Mouse (Mus musculus) kidney, adult 18-20 months (tissue): ENCODE results near the gene Txlng.
A peak's percentile ranks its signal among the peaks of the same experiment; 100 is the strongest.

Experiments
- DNase-seq: peaks from one replicate; pipeline ENCODE4 v3.0.0; 2021

The Txlng gene

DNA sequence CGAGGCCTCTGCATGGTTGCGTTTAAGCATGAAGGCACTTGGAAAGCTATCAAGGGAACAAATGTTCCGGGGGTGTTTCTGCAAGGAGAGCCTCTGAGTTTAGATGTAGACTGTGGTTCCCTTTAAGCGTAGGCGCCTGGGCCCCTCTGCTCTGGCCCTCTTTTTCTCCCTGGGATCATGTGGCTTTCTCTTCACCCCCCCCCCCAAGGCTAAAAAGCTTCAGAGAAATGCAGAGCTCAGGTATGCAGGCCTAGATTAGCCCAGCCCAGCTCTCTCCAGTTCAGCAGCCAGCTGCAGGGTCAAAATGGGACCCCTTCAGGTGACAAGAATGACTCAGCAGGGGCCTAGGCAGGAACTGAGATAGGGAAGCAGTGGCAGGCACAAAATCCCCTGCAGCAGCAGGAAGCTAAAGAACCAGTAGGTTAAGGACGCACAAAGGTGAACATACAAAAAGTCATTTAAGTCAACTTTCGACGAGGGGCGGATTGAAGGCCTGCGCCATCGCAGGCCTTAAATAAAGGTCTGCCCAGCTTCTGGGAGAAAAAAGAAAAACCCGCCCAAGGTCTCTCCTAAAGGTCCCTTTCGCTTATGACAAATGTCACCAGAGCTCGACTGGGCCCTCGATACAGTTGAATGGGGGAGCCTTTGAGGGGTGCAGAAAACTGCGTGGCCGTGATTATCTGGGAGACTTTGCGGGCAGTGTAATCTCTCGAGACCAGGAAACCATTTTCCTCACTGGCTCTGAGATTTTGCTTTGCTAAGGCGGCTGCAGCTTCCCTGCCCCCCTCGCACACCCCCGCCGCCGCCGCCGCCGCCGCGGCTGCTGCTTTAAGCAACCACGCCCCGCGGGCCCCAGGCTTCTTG, 69.8 kb downstream of the Txlng start:
- DNase-seq = no peak

DNA sequence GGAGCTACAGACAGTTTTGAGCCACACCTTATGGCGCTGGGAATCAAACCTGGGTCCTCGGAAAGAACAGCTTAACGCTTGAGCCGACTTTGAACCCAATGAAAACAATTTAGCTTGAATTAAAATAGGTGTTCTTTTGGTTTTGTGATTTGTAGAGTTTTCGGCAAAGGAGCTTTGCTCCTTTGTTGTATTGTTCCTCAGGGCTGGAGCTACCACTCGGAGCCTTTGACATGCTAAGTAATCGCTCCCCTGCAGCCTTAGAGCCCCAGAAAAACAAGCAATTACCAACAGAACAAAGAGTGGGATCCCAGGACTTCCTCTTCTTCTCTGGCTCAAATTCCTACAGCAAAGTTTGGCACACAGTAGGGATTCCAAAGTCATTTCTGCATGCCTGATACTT, 73.2 kb downstream of the Txlng start:
- no peak for DNase-seq

DNA sequence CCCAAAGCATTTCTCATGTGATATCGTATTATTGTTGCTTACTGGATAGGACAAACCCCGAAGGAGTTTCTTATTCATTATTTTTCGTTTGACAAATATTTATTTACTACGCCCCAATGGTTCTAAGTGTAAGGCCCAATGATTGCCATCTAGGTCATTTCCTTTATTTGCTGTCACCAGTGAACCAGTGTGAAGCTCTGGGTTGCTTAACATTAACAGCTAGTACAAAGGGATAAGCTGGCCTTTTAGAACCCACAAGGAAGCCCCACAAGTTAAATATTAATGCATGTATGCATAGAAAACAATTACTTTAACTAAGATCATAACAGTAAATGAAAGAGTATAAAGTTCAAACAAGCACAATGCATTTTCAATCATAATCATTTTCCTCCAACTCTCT, 74.9 kb downstream of the Txlng start:
- DNase-seq = no peak

DNA sequence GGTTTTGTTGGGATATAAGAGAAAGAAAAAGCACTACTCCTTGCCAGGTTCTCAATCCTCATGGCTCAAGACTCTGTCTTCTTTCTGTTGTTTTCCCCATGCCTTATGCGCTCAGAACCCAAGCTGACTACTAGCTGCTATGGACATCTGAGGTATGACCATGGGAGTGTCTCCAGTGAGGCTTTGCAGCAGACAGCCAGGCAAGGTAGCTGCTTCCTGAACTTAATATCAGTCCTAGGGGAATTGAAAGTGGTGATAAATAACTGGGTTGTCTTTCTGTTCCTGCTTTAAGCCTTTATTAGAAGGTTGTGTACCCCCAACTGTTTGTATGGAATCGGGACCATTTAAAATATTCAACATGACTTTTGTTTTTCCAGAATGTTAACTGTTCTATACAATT, 76.8 kb downstream of the Txlng start:
- DNase-seq = no peak

DNA sequence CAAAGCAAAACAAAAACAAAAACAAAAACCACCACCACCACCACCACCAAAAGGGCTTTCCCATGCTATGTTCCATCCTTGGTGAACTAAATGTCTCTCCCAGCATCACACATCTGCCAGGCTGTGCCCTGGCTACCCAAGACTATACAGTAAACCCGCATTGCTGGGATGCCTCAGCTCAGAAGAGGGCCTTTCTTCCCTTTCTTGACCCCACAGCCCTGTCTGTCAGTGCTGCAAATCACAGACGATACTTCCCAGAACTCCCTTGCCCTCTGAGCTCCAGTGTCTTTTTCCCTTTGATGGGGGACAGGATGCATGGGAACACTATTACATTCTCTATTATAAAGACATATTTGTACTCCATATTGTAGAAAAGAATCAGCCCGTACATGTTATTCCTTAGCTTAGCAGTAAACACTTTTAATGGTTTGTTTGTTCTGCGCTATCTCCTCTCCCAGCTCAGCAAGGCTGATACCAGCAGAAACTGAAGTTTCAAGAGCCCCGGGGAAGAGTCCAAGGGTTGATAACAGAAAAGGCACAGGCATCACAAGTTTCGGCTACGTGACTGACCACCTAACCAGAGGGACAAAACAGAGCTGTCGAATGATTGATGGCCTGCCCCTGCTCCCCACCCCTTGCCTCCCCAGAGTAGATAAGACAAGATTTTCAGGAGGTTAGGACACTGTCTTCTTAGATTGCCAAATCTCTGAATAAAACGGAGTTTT, 80.4 kb downstream of the Txlng start:
- no peak for DNase-seq

DNA sequence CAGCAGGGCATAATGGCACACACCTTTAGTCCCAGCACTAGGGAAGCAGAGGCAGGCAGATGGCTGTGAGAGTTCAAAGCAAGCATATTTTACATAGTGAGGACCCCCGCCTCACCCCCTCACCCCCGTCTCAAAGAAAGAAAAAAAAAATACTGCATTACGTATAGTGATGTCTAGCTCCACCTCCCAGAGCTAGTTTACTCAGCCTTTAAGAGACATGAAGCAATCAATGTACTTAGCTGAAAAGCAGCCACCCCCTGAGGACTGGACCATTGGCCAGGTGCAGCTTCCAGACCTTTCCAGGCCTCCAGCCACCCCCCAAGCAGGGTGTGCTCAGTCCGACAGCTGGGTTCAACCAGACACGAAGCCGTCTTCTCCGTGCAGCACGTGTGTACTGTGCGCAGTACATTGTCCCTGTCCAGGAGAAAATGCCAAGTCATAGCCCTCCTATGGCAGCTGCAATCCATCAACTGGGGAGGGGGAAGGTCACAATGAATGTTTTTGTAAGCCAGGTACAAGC, 93.1 kb downstream of the Txlng start:
- DNase-seq = peak; percentile 10

DNA sequence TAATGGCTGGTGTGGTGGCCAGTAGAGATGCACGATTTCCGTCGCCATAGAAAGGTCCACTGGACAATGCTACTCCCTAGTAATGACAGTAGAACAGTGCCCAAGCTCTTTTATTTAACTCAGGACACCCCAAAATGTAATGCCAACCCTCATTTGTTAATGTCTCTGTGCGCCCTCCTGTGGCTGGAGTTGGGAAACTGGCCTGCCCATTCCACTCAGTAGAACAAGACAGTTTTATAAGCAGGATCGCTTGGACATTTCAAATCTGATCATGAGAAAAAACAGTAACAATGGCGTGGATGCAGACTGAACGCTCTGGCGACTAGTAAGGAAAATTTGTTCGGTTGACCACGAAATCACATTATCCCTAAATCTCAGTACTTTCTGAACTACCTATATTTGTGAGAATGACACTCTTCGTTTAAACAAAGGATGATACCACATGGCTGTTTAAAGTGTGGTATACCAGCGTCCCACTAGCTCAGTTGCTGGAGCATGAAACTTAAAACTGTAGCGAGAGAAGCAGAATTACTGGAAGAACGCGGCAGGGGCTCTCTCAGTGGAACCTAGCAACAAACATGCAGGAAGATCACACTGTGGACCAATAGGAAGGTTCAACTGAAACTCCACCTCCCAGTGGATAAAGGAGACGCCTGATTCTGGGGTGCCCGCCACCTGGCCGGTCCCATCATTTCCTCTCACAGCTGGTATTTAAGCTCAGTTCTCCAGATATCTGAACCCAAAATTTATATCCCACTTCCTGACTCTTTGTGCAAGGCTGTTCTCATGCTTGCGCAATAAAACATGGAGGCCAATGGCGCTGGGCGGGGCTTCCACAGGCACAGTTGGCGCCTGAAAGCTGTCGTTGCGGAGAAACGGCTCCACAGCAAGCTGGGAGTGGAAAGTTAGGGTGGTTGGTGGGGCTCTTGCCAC, 94.0 kb downstream of the Txlng start:
- peak; percentile 76 for DNase-seq

DNA sequence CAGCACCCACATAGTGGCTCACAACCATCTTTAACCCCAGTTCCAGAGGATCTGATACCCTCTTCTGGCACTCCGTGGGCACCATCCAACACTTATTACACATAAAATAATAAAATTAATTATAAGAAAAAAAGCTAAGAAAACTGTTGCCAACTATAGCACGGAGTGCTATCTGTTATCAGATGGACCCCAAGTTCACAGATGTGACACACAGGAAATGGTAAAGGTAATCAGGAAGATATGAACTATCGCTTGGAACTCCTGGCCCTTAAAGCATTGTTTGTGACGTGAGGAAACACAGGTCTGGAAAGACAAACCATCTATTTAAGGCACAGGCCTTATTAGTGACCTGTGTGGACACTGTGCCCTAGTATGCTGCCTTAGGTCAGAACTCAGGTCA, 99.2 kb downstream of the Txlng start:
- DNase-seq = no peak
